Mouse (Mus musculus): ENCODE results near the gene Cluap1. TPM values are rescaled to one million over a fixed set of nuclear protein-coding genes. Genes with fewer than 3 reads are reported as not detected.
"Not testable (repeated sequence)": the region's sequence is repeated elsewhere in the genome, so short reads cannot be mapped to it uniquely, and the experiment has no call there.

Gene Cluap1
- polyA plus RNA-seq, 2 experiments, result 5.6 to 8.4 TPM

GRCm38 (mm10) chr16:3956369-3956768 is 47.8 kb downstream of the Cluap1 start:
- WGBS (ENCODE audit: insufficient replicate concordance), result 75% methylated on average over 6 of the region's 6 CpGs
- TF ChIP-seq CTCF (IDR thresholded peaks at IDR 0.05; ENCODE audit: low read depth) (no peak), EP300 (IDR thresholded peaks at IDR 0.05; ENCODE audit: low read depth) (no peak)
- Histone ChIP-seq H3K27ac (no peak overlapping the region), H3K4me2 (ENCODE audit: low read depth) (no peak overlapping the region), H3K4me1 (replicated peaks; ENCODE audit: control insufficient read depth in 2 of 2, insufficient read depth in 2 of 2, low read length in 1 of 2) (no peaks in the 10 kb centered on the region), H3K4me3 (ENCODE audit: insufficient read depth in 1 of 2, low read depth in 2 of 2, low read length in 2 of 2) (no peak overlapping the region), H3K27me3 (ENCODE audit: control insufficient read depth, insufficient read depth, low read length) (no peaks in the 10 kb centered on the region), H3K36me3 (replicated peaks; ENCODE audit: control insufficient read depth, insufficient read depth, low read depth) (no peaks in the 10 kb centered on the region), H3K9me3 (ENCODE audit: control insufficient read depth, low read length) (no peaks in the 10 kb centered on the region), H3K9ac (replicated peaks) (no peak overlapping the region)
- ATAC-seq (ENCODE audit: insufficient read depth), result no peak
- DNase-seq (ENCODE audit: low read depth in 3 of 3, low spot score in 3 of 3), result no peak

GRCm38 (mm10) chr16:3959261-3959660 is 50.7 kb downstream of the Cluap1 start:
- Histone ChIP-seq H3K9ac (replicated peaks) (no peak overlapping the region), H3K9me3 (ENCODE audit: control insufficient read depth, low read length) (no peaks in the 10 kb centered on the region), H3K36me3 (replicated peaks; ENCODE audit: control insufficient read depth, insufficient read depth, low read depth) (no peaks in the 10 kb centered on the region), H3K4me3 (ENCODE audit: insufficient read depth in 1 of 2, low read depth in 2 of 2, low read length in 2 of 2) (no peak overlapping the region), H3K27me3 (ENCODE audit: control insufficient read depth, insufficient read depth, low read length) (no peaks in the 10 kb centered on the region), H3K27ac (no peak overlapping the region), H3K4me1 (replicated peaks; ENCODE audit: control insufficient read depth in 2 of 2, insufficient read depth in 2 of 2, low read length in 1 of 2) (no peaks in the 10 kb centered on the region), H3K4me2 (ENCODE audit: low read depth) (no peak overlapping the region)
- no peak for ATAC-seq (ENCODE audit: insufficient read depth)
- DNase-seq (ENCODE audit: low read depth in 3 of 3, low spot score in 3 of 3), result no peak
- TF ChIP-seq EP300 (IDR thresholded peaks at IDR 0.05; ENCODE audit: low read depth) (no peak), CTCF (IDR thresholded peaks at IDR 0.05; ENCODE audit: low read depth) (no peak)
- WGBS (ENCODE audit: insufficient replicate concordance), result 39% methylated on average over 2 of the region's 2 CpGs

DNA sequence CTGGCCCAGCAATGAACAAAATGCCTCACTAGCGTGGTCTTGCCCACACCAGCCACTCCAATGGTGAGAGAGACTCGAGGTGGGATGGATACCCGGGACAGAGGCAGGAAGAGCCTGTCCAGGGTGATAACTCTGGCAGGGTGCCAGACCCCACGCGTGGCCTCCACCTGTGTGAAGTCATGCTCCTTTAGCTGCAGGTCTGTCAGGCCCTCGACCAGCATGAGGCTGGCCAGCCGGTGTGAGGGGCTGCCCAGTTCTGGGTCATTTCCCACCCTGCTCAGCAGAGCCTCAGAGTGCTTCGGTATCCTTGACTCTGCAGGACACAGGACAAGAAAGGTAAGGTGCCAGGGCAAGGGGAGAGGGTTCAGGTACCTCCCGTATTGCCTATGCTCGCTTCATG is 56.4 kb downstream of the Cluap1 start:
- DNase-seq (ENCODE audit: low read depth in 3 of 3, low spot score in 3 of 3) (no peak), ATAC-seq (ENCODE audit: insufficient read depth) (no peak)
- no peak overlapping the region for H3K27ac ChIP-seq
- no peaks in the 10 kb centered on the region for H3K27me3 ChIP-seq (ENCODE audit: control insufficient read depth, insufficient read depth, low read length)
- no peak overlapping the region for H3K4me3 ChIP-seq (ENCODE audit: insufficient read depth in 1 of 2, low read depth in 2 of 2, low read length in 2 of 2)
- WGBS (ENCODE audit: insufficient replicate concordance), result 71% methylated on average over 10 of the region's 10 CpGs
- TF ChIP-seq CTCF (IDR thresholded peaks at IDR 0.05; ENCODE audit: low read depth), result no peak
- no peak for TF ChIP-seq EP300 (IDR thresholded peaks at IDR 0.05; ENCODE audit: low read depth)
- H3K36me3 ChIP-seq (replicated peaks; ENCODE audit: control insufficient read depth, insufficient read depth, low read depth), result no peaks in the 10 kb centered on the region
- H3K9me3 ChIP-seq (ENCODE audit: control insufficient read depth, low read length), result no peaks in the 10 kb centered on the region
- H3K4me2 ChIP-seq (ENCODE audit: low read depth), result no peak overlapping the region
- no peaks in the 10 kb centered on the region for H3K4me1 ChIP-seq (replicated peaks; ENCODE audit: control insufficient read depth in 2 of 2, insufficient read depth in 2 of 2, low read length in 1 of 2)
- no peak overlapping the region for H3K9ac ChIP-seq (replicated peaks)

DNA sequence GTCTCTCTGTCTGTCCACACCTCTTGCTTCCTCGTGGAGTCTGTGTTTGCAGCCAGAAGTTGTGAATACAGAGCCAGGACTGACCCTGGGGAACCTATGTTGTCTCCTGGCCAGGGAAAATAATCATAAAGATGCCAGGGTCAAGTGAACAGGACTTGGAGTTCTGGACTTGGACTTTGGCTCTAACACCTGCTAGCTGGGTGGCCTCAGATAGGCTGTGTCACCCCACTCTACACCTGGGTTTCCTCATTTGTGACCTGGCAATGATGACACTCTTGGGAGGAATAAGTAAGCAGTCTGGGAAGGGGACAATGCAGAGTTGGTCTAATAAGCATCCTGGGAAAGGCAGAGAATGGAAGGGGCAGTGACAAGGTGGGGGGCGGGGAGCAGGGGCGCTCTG is 56.9 kb downstream of the Cluap1 start:
- no peak overlapping the region for H3K4me2 ChIP-seq (ENCODE audit: low read depth)
- H3K4me3 ChIP-seq (ENCODE audit: insufficient read depth in 1 of 2, low read depth in 2 of 2, low read length in 2 of 2), result no peak overlapping the region
- DNase-seq (ENCODE audit: low read depth in 3 of 3, low spot score in 3 of 3) (no peak), ATAC-seq (ENCODE audit: insufficient read depth) (no peak)
- H3K9ac ChIP-seq (replicated peaks), result no peak overlapping the region
- H3K27ac ChIP-seq, result no peak overlapping the region
- WGBS (ENCODE audit: insufficient replicate concordance), result 67% methylated on average over 3 of the region's 3 CpGs
- TF ChIP-seq EP300 (IDR thresholded peaks at IDR 0.05; ENCODE audit: low read depth), result no peak
- H3K9me3 ChIP-seq (ENCODE audit: control insufficient read depth, low read length), result no peaks in the 10 kb centered on the region
- no peaks in the 10 kb centered on the region for H3K27me3 ChIP-seq (ENCODE audit: control insufficient read depth, insufficient read depth, low read length)
- H3K36me3 ChIP-seq (replicated peaks; ENCODE audit: control insufficient read depth, insufficient read depth, low read depth), result no peaks in the 10 kb centered on the region
- H3K4me1 ChIP-seq (replicated peaks; ENCODE audit: control insufficient read depth in 2 of 2, insufficient read depth in 2 of 2, low read length in 1 of 2), result no peaks in the 10 kb centered on the region

DNA sequence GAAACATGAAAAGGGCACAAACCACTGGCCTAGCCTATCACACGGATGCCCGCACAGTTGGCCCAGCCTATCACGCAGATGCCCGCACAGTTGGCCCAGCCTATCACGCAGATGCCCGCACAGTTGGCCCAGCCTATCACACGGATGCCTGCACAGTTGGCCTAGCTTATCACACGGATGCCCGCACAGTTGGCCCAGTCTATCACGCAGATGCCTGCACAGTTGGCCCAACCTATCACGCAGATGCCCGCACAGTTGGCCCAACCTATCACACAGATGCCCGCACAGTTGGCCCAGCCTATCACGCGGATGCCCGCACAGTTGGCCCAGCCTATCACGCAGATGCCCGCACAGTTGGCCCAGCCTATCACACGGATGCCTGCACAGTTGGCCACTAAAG is 65.9 kb downstream of the Cluap1 start:
- H3K36me3 ChIP-seq (replicated peaks; ENCODE audit: control insufficient read depth, insufficient read depth, low read depth); H3K27ac ChIP-seq; H3K9me3 ChIP-seq (ENCODE audit: control insufficient read depth, low read length); H3K4me1 ChIP-seq (replicated peaks; ENCODE audit: control insufficient read depth in 2 of 2, insufficient read depth in 2 of 2, low read length in 1 of 2); DNase-seq (ENCODE audit: low read depth in 3 of 3, low spot score in 3 of 3); ATAC-seq (ENCODE audit: insufficient read depth); H3K27me3 ChIP-seq (ENCODE audit: control insufficient read depth, insufficient read depth, low read length); H3K4me2 ChIP-seq (ENCODE audit: low read depth); H3K9ac ChIP-seq (replicated peaks); H3K4me3 ChIP-seq (ENCODE audit: insufficient read depth in 1 of 2, low read depth in 2 of 2, low read length in 2 of 2): not testable (repeated sequence)
- WGBS (ENCODE audit: insufficient replicate concordance), result 80% methylated on average over 19 of the region's 19 CpGs

All from liver, embryonic 14.5 days (tissue).